Mouse (Mus musculus): ENCODE data around the gene 3110040M04Rik. TPM values are rescaled to one million over a fixed set of nuclear protein-coding genes. Genes with fewer than 3 reads are reported as not detected.
"Not testable (repeated sequence)": the region's sequence is repeated elsewhere in the genome, so short reads cannot be mapped to it uniquely, and the experiment has no call there.

The 3110040M04Rik gene
- total and polyA plus RNA-seq, 3 experiments = 0.19 to 0.25 TPM; not detected in 1

DNA sequence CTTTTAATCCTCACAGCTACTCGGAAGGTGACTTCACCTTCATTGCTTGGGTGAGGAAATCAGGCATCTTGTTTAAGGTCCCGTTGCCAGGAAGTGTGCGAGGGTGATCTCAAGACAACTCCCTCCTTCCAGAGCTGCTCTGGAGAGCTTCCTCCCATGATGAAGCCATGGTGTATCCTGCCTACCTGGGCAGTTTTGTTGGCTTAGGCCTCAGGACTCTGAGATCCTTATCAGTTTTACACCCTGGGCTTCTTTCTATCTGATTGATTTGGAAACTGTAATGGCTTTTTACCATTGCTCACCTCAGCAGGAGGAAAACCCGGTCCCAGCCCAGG is 26.0 kb upstream of the 3110040M04Rik start (continued):
- no peak for TF ChIP-seq ZKSCAN1 (IDR thresholded peaks at IDR 0.05; ENCODE audit: low read depth, low read length)
- TF ChIP-seq POLR2AphosphoS2 (IDR thresholded peaks at IDR 0.05; ENCODE audit: low read length) = peak; percentile 34; the same call in 1 of the 2 replicates

DNA sequence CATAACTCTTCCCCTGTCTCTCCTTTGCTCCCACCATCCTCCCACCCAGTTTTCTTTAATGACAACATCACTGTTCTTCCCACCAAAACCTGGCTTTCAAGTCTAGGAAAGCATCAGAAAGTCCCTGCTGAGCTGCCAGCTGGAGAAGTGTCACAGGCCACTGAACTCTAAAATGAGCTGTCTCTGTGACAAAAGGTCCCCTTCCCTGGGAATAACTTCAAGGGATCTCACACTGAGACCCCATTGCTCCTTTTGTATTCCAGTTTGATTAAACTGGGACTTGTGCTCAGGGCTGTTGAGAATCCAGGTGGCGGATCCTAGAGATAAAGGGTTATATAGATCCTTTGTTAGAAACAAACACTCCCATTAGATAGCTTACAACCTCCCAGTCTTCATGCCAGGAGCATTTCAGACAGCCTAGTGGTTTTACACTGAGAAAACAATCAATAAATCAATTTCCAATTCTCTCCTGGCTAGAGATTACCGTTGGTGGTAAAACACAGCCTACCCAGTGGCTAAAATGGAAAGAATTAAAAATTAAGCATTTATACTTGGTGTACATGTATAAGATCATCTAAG is 25.3 kb upstream of the 3110040M04Rik start:
- 0 out of 2 replicates have a peak overlapping the region, but pooled peaks have one; percentile 3 for H3K9ac ChIP-seq (ENCODE audit: control insufficient read depth, low read depth, low read length, poor library complexity, severe bottlenecking)
- H3K4me3 ChIP-seq (ENCODE audit: control insufficient read depth in 1 of 2, insufficient read depth in 1 of 2, low read depth in 2 of 2, low read length in 2 of 2) = peak overlapping the region in 1 of 2 experiments; percentile 41; a peak in 2 of 4 replicates
- H3K4me1 ChIP-seq (ENCODE audit: control insufficient read depth in 1 of 2, insufficient read depth in 2 of 2, low read length in 2 of 2) = peaks cover 27 to 44% of the 10 kb centered on the region in 2 experiments
- H3K9me3 ChIP-seq (replicated peaks; ENCODE audit: insufficient read depth, low read length) = no peaks in the 10 kb centered on the region
- TF ChIP-seq USF2 (IDR thresholded peaks at IDR 0.05; ENCODE audit: borderline replicate concordance in 1 of 2, insufficient read depth in 1 of 2, low read depth in 1 of 2, low read length in 2 of 2) (0 out of 4 replicates have a peak, but pooled peaks of 1 of the 2 experiments have one; percentile 7), RCOR1 (IDR thresholded peaks at IDR 0.05; ENCODE audit: low read depth, low read length) (no peak)
- DNase-seq (ENCODE audit: low read depth, low spot score) = peak; percentile 9
- H3K79me2 ChIP-seq (ENCODE audit: control insufficient read depth, insufficient read depth, low read length, poor library complexity) = no peaks in the 10 kb centered on the region
- H3K27ac ChIP-seq (ENCODE audit: control insufficient read depth, low read depth, low read length) = peak overlapping the region; percentile 23
- no peaks in the 10 kb centered on the region for H3K27me3 ChIP-seq (ENCODE audit: control insufficient read depth in 1 of 2, insufficient read depth in 2 of 2, low read length in 2 of 2)
- peaks cover 0 to 28% of the 10 kb centered on the region in 2 experiments; a peak in 2 of 4 replicates for H3K36me3 ChIP-seq (ENCODE audit: control insufficient read depth in 1 of 2, insufficient read depth in 2 of 2, low read length in 2 of 2)

DNA sequence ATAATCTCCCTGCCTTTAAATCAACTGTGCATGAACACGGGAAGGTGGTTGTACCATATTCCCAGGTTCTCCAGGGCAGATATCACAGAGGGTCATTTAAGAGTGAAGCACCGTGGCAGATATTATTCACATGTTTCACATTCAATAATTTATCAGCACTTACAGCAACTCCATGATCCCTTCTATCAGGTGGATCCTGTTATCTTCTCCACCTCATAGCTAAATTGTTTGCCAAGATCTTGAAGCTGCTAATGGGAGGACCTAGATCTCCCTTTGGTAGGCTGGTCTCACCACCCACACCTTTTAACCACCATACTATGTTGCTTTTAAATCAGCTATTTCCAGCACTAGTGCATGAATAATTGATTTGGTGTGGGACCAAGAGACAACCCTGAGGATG is 23.8 kb upstream of the 3110040M04Rik start:
- Histone ChIP-seq H3K27ac (ENCODE audit: control insufficient read depth, low read depth, low read length) (peak overlapping the region; percentile 20), H3K79me2 (ENCODE audit: control insufficient read depth, insufficient read depth, low read length, poor library complexity) (no peaks in the 10 kb centered on the region), H3K9ac (ENCODE audit: control insufficient read depth, low read depth, low read length, poor library complexity, severe bottlenecking) (no peak overlapping the region), H3K36me3 (ENCODE audit: control insufficient read depth in 1 of 2, insufficient read depth in 2 of 2, low read length in 2 of 2) (peaks cover 0 to 28% of the 10 kb centered on the region in 2 experiments; a peak in 2 of 4 replicates), H3K4me1 (ENCODE audit: control insufficient read depth in 1 of 2, insufficient read depth in 2 of 2, low read length in 2 of 2) (peaks cover 27 to 40% of the 10 kb centered on the region in 2 experiments), H3K27me3 (ENCODE audit: control insufficient read depth in 1 of 2, insufficient read depth in 2 of 2, low read length in 2 of 2) (no peaks in the 10 kb centered on the region), H3K9me3 (replicated peaks; ENCODE audit: insufficient read depth, low read length) (no peaks in the 10 kb centered on the region), H3K4me3 (ENCODE audit: control insufficient read depth in 1 of 2, insufficient read depth in 1 of 2, low read depth in 2 of 2, low read length in 2 of 2) (peak overlapping the region in 1 of 2 experiments; percentile 5; a peak in 1 of 4 replicates)
- TF ChIP-seq ZKSCAN1 (IDR thresholded peaks at IDR 0.05; ENCODE audit: low read depth, low read length) (no peak), GATA1 (IDR thresholded peaks at IDR 0.05; ENCODE audit: low read depth, low read length) (peak; percentile 76), RCOR1 (IDR thresholded peaks at IDR 0.05; ENCODE audit: low read depth, low read length) (0 out of 2 replicates have a peak, but pooled peaks have one; percentile 48), ETS1 (IDR thresholded peaks at IDR 0.05; ENCODE audit: low read depth, low read length) (peak; percentile 79), MAFK (IDR thresholded peaks at IDR 0.05; ENCODE audit: borderline replicate concordance, low read depth, low read length) (no peak), E2F4 (IDR thresholded peaks at IDR 0.05; ENCODE audit: borderline replicate concordance, low read depth, low read length) (no peak), UBTF (IDR thresholded peaks at IDR 0.05; ENCODE audit: borderline replicate concordance, insufficient read depth, low read depth, low read length) (no peak), TCF12 (IDR thresholded peaks at IDR 0.05; ENCODE audit: low read depth, low read length) (peak; percentile 88), GABPA (IDR thresholded peaks at IDR 0.05; ENCODE audit: low read depth, low read length) (no peak), EP300 (IDR thresholded peaks at IDR 0.05; ENCODE audit: low read depth in 1 of 2, low read length in 2 of 2) (peak; percentile 66 to 83; a peak in 3 of 4 replicates)
- DNase-seq (ENCODE audit: low read depth, low spot score) = peak; percentile 41

DNA sequence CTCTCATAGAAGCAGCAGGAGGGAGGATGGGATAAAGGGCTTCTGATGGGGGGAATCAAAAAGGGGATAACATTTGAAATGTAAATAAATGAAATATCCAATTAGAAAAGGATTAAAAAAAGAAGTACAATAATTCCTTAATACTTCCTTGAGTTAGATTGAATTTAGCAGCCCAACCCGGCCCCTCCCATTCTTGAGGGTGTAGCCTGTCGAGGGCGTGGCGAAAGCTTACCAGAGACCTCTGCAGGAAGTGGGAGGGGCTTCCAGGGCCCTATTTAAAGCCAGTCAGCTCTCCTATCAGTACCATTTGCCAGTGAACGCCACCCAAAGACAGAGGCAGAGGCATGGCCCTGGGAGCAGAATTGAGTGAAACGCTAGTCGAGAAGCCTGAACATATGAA is 21.7 kb upstream of the 3110040M04Rik start, which contains the start of gene Gm47985:
Gene Gm47985, plus strand, starts transcription at position 272 of the 400 bp plus-strand sequence.
- peaks cover 0 to 21% of the 10 kb centered on the region in 2 experiments; a peak in 2 of 4 replicates for H3K36me3 ChIP-seq (ENCODE audit: control insufficient read depth in 1 of 2, insufficient read depth in 2 of 2, low read length in 2 of 2)
- not testable (repeated sequence) for H3K4me3 ChIP-seq (ENCODE audit: control insufficient read depth in 1 of 2, insufficient read depth in 1 of 2, low read depth in 2 of 2, low read length in 2 of 2); H3K79me2 ChIP-seq (ENCODE audit: control insufficient read depth, insufficient read depth, low read length, poor library complexity); H3K9ac ChIP-seq (ENCODE audit: control insufficient read depth, low read depth, low read length, poor library complexity, severe bottlenecking); H3K9me3 ChIP-seq (replicated peaks; ENCODE audit: insufficient read depth, low read length); H3K27ac ChIP-seq (ENCODE audit: control insufficient read depth, low read depth, low read length); DNase-seq (ENCODE audit: low read depth, low spot score); H3K27me3 ChIP-seq (ENCODE audit: control insufficient read depth in 1 of 2, insufficient read depth in 2 of 2, low read length in 2 of 2)
- H3K4me1 ChIP-seq (ENCODE audit: control insufficient read depth in 1 of 2, insufficient read depth in 2 of 2, low read length in 2 of 2) = peaks cover 17 to 25% of the 10 kb centered on the region in 2 experiments

DNA sequence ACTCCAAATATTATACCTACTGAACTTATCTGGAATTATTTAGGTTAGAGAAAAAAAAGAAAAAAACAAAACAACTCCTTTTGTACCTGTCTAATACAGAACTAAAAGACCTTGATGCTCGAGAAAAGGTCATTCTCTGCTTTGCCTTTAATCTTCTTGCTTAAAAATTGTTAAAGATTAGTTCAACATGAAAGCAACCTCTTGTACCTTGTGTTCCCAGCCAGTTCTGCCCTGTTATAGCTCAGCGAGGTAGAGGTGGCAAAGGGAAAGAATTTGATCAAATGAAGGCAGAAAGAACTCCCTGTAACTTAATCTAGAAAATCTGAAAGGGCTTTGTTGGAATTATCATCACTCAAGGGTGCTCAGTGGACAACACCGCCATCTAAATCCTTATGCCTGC is 17.7 kb upstream of the 3110040M04Rik start:
- not testable (repeated sequence) for H3K27me3 ChIP-seq (ENCODE audit: control insufficient read depth in 1 of 2, insufficient read depth in 2 of 2, low read length in 2 of 2); H3K79me2 ChIP-seq (ENCODE audit: control insufficient read depth, insufficient read depth, low read length, poor library complexity); H3K4me3 ChIP-seq (ENCODE audit: control insufficient read depth in 1 of 2, insufficient read depth in 1 of 2, low read depth in 2 of 2, low read length in 2 of 2); H3K36me3 ChIP-seq (ENCODE audit: control insufficient read depth in 1 of 2, insufficient read depth in 2 of 2, low read length in 2 of 2); H3K4me1 ChIP-seq (ENCODE audit: control insufficient read depth in 1 of 2, insufficient read depth in 2 of 2, low read length in 2 of 2); H3K9ac ChIP-seq (ENCODE audit: control insufficient read depth, low read depth, low read length, poor library complexity, severe bottlenecking); DNase-seq (ENCODE audit: low read depth, low spot score); H3K9me3 ChIP-seq (replicated peaks; ENCODE audit: insufficient read depth, low read length); H3K27ac ChIP-seq (ENCODE audit: control insufficient read depth, low read depth, low read length)

Data from MEL (cell line).